Mouse (Mus musculus) liver, embryonic 14.5 days (tissue): ENCODE measurements around the gene Reep3.

Experiments used
- CTCF ChIP-seq: IDR thresholded peaks from 2 replicates; pipeline ENCODE4 v1.5.1; 2016; ENCODE audit warnings: antibody characterized with exemption, low read depth, control low read depth
- EP300 ChIP-seq: IDR thresholded peaks from 2 replicates; pipeline ENCODE4 v1.6.1; 2016; ENCODE audit warnings: antibody characterized with exemption, low read depth

DNA sequence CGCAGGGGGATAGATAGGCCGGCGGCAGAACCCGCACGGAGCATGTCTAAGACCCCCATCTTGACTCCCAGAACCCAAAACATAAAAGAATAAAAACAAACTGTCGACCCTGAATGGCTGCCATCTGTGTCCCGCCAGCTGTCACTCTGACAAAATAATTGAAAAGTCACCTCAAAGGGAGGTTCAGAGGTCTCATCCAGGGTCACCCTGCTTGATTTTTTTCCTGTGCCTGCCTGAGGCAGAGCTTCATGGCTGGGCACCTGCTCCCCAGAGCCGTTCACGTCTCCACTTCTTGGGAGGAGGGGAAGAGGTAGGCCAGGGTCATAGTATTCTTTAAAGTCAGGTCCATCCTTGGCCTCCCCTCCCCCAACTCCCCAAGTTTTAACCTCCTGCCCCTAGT is 7.8 kb upstream of the Reep3 start:
- TF ChIP-seq CTCF: no peak
- TF ChIP-seq EP300: no peak
